Mouse (Mus musculus): ENCODE measurements around the gene H2al1b.
"Not testable (repeated sequence)": the region's sequence is repeated elsewhere in the genome, so short reads cannot be mapped to it uniquely, and the experiment has no call there.

The H2al1b gene

GRCm38 (mm10) chrX:11302132-11302531 is at the start of gene H2al1b:
Gene H2al1b, plus strand, starts transcription at chrX:11302432.
- DNase-seq (ENCODE audit: low read depth, low spot score) = not testable (repeated sequence)

DNA sequence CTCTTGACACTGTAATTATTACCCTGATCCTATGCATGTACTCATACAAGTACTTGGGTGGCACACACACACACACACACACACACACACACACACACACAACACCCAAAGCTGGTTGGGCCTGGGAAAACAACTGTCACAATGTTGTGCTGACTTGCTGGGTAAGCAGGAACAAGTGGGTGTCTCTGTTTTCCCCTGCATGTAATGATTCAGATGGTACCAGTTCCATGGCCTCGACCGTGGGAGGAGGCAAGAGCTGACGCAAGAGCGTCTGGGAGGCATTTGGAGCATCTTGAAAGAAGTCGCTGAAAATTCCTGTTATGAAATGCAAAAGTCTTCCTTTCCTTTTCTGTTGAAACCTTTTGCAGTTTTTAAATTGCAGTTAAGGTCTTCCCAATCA is 48.2 kb upstream of the H2al1b start:
- DNase-seq (ENCODE audit: low read depth, low spot score) = no peak

DNA sequence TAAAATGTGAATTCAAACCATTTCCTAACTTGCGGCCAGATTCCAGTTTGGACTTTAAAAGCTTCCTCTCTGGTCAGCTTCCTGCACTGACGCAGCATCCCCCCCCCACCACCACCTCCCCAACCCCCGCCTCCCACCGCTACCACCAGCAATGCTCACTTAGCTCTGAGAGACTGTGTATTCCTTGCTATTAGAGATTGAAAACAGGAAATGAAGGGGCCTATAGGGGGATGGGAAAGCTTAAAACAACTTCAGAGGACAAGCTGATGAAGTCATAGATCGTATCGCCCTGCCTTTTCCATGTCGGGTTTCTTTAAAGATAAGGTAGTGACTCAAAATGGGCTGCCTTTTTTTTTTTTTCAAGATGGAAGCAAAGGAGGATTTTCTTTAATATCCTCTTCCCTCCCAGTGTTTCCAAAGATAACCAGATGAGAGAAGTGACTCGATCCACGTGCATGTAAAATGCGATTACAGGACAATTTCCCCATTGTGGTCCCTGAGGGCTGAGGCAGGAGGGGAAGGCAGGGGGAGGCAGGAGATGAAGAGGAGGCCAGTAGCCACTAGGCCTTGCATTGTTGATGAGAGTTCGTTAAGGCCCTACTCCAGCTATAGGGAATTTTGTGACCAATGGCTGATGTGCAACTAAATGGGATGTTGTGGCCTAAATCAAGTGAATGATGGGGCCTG is 47.6 kb upstream of the H2al1b start:
- DNase-seq (ENCODE audit: low read depth, low spot score) = no peak

DNA sequence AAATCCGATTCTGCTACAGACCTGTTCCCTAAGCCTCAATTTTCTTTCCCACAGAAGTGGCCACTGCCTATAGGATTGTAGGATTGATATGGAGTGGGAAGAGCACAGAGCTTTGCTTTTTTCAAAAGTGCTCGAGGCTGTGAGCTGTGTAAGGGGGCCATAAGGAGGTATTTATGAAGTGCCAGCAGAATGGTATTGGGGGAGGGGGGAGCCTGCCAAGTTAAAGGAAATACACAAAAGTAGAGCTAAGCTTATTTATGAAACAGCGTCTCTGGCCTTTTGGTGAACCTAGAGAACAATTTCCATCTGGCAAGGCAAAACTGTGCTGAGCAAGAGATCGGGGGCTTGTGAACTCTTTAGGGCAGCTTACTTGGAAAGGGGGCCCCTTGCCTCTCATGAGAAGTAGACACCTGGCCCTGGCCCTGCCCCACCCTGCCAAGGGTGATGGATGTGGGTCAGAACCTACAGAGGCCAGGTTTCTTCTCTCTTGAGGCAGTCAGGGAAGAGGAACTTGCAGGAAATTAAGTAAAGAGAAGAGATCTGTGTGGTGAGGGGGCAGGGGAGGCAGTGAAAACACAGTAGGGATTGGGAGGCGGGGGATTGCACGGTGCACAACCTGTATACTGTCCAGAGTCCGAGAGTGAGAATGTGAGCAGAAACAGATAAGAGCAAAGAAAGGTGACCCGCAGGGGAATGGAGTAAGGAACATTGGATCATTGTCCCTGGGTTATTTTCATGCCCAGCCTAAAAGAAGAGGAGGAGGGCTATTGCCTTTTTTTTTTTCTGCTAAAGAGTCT is 46.5 kb upstream of the H2al1b start:
- no peak for DNase-seq (ENCODE audit: low read depth, low spot score)

- DNase-seq (ENCODE audit: low read depth, low spot score) = no peak
These were observed 37.3 kb upstream of the H2al1b start for GRCm38 (mm10) chrX:11264918-11265317.

DNA sequence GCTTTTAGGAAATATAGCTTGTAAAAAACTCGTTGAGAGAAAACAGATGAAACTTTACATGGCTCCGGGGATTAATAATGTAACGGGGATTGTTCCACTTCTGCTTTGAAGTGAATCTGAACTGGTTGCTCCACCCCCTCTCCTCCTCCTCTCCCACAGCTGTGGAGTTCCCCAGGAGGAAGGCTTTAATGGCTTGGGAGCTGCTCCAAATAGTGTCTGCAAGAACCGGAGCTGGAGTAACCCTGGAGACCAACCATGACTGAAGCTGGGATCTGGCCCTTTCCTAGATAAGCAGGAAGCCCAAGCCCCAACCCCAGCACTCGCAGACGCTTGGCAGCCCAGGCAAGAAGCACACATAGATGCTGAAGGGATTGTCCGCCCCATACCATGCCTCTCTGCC is 34.4 kb upstream of the H2al1b start:
- DNase-seq (ENCODE audit: low read depth, low spot score) = no peak

GRCm38 (mm10) chrX:11269074-11269473 is 33.2 kb upstream of the H2al1b start:
- no peak for DNase-seq (ENCODE audit: low read depth, low spot score)

GRCm38 (mm10) chrX:11273190-11273589 is 29.0 kb upstream of the H2al1b start:
- DNase-seq (ENCODE audit: low read depth, low spot score) = no peak

- DNase-seq (ENCODE audit: low read depth, low spot score) = no peak
These were observed 25.1 kb upstream of the H2al1b start for GRCm38 (mm10) chrX:11277083-11277482.

- no peak for DNase-seq (ENCODE audit: low read depth, low spot score)
These were observed 21.5 kb upstream of the H2al1b start for GRCm38 (mm10) chrX:11280741-11281140.

GRCm38 (mm10) chrX:11288306-11288882 is 13.8 kb upstream of the H2al1b start:
- no peak for DNase-seq (ENCODE audit: low read depth, low spot score)

DNA sequence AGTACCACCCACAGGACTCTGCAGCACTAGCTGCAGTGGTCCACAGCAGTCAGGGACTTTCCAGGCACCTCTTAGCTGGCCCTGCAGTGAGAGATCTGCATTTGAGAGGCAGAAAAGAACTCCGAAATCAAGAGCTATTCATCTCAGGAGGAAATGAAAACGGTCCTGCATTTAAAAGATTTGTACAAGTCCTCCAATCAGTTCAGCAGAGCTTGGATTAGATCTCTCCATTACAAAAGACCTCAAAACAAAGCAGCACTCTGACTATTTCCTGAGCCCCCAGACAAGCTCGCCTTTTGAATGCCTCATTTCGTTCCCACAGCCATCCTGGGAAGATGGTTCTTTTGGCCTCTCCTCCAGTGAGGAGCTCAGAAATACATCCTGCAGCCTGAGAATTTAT is 13.0 kb upstream of the H2al1b start:
- no peak for DNase-seq (ENCODE audit: low read depth, low spot score)

- DNase-seq (ENCODE audit: low read depth, low spot score) = not testable (repeated sequence)
These were observed 3.3 kb upstream of the H2al1b start, which contains the start of gene H2al1a for GRCm38 (mm10) chrX:11298957-11299356. Gene H2al1a, plus strand, starts transcription at chrX:11299257.

GRCm38 (mm10) chrX:11305355-11305754 is 3.1 kb downstream of the H2al1b start, which contains the start of gene H2al1c:
Gene H2al1c, plus strand, starts transcription at chrX:11305655.
- not testable (repeated sequence) for DNase-seq (ENCODE audit: low read depth, low spot score)

- DNase-seq (ENCODE audit: low read depth, low spot score) = not testable (repeated sequence)
These were observed 6.3 kb downstream of the H2al1b start, which contains the start of gene H2al1d for GRCm38 (mm10) chrX:11308524-11308923. Gene H2al1d, plus strand, starts transcription at chrX:11308824.

DNA sequence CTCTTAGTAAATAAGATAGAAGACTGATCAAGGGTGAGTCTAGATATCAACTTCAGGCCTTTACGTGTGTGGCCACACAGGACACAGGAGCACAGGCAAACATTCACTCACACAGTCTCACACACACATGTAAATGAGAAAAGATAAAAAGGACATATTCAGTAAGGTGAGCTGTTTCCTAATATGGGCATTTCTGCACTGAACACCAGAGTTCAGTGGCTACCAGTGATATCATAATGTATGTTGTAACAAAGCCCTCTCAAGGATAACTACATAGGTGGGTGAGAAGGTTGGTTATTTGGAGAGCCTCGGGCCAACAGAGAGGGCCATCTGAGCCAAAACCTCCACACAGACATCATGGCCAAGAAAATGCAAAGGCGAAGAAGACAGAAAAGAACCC is 9.4 kb downstream of the H2al1b start, which contains the start of gene H2al1e:
H2al1e (plus strand) TSS at position 301 of the 400 bp plus-strand sequence.
- not testable (repeated sequence) for DNase-seq (ENCODE audit: low read depth, low spot score)

DNA sequence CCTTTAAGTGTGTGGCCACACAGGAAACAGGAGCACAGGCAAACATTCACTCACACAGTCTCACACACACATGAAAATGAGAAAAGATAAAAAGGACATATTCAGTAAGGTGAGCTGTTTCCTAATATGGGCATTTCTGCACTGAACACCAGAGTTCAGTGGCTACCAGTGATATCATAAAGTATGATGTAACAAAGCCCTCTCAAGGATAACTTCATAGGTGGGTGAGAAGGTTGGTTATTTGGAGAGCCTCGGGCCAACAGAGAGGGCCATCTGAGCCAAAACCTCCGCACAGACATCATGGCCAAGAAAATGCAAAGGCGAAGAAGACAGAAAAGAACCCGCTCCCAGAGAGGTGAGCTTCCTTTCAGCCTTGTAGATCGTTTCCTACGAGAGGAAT is 12.6 kb downstream of the H2al1b start, which contains the start of gene H2al1f:
H2al1f (plus strand) TSS at position 301 of the 400 bp plus-strand sequence.
- not testable (repeated sequence) for DNase-seq (ENCODE audit: low read depth, low spot score)

GRCm38 (mm10) chrX:11317956-11318355 is 15.7 kb downstream of the H2al1b start, which contains the start of gene H2al1g:
Gene H2al1g, plus strand, starts transcription at chrX:11318256.
- DNase-seq (ENCODE audit: low read depth, low spot score) = not testable (repeated sequence)

- not testable (repeated sequence) for DNase-seq (ENCODE audit: low read depth, low spot score)
These were observed 19.0 kb downstream of the H2al1b start, which contains the start of gene H2al1h for GRCm38 (mm10) chrX:11321192-11321591. Gene H2al1h, plus strand, starts transcription at chrX:11321492.

DNA sequence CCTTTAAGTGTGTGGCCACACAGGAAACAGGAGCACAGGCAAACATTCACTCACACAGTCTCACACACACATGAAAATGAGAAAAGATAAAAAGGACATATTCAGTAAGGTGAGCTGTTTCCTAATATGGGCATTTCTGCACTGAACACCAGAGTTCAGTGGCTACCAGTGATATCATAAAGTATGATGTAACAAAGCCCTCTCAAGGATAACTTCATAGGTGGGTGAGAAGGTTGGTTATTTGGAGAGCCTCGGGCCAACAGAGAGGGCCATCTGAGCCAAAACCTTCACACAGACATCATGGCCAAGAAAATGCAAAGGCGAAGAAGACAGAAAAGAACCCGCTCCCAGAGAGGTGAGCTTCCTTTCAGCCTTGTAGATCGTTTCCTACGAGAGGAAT is 22.1 kb downstream of the H2al1b start, which contains the start of gene H2al1i:
H2al1i (plus strand) TSS at position 301 of the 400 bp plus-strand sequence.
- DNase-seq (ENCODE audit: low read depth, low spot score) = not testable (repeated sequence)

GRCm38 (mm10) chrX:11327522-11327921 is 25.3 kb downstream of the H2al1b start, which contains the start of gene H2al1j:
Gene H2al1j, plus strand, starts transcription at chrX:11327822.
- DNase-seq (ENCODE audit: low read depth, low spot score) = not testable (repeated sequence)

DNA sequence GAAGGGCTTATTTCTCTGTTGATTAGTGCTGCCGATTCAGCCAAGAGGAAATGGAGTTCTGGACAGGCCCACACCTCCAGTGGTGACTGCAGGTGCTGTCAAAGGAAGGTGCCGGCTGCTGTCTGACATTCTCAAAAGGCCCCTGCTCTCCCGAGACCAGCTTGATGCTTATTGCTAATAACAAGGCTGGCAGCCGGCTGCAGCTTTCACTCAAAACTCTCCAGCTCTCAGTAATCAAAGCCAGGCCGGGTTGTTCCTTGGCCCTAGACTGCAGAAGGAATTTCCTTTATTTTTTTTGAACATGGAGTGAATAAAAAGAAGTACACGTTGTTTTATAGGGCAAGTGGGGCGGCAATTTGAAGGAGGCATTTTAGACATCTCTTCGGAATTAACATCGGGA is 43.5 kb downstream of the H2al1b start:
- no peak for DNase-seq (ENCODE audit: low read depth, low spot score)
